Mouse (Mus musculus): ENCODE data around the gene Srms. TPM values are rescaled to one million over a fixed set of nuclear protein-coding genes. Genes with fewer than 3 reads are reported as not detected.

The Srms gene
- polyA plus RNA-seq (2014; fragmentation: Illumina TruSeq; extraction: RNeasy Lipid Tissue Mini Kit (QIAGEN cat#74804); ENCODE audit: insufficient read depth, low read depth, low replicate concordance): 2.4 TPM

DNA sequence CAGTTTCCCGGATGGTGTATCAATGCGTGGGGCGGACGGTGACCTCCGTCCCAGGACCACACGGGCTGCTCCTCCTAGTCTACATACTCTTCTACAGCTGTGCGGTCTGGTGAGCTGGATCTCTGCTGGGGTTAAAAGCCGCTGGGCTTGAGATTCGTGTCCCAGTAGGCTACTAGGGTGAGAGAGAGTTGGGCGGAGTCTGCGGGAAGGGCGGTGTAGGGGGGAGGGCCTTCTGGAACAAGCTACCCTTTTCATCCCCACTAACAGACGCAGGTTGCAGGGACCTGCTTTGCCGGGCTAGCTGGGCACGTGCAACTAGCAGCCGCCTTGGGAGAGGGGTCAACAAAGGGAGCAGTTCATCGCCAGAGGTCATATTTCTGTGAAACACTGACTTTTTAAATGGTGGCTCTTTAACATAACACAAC is at the start of gene Srms:
Srms (minus strand) TSS at position 165 of the 425 bp plus-strand sequence.

DNA sequence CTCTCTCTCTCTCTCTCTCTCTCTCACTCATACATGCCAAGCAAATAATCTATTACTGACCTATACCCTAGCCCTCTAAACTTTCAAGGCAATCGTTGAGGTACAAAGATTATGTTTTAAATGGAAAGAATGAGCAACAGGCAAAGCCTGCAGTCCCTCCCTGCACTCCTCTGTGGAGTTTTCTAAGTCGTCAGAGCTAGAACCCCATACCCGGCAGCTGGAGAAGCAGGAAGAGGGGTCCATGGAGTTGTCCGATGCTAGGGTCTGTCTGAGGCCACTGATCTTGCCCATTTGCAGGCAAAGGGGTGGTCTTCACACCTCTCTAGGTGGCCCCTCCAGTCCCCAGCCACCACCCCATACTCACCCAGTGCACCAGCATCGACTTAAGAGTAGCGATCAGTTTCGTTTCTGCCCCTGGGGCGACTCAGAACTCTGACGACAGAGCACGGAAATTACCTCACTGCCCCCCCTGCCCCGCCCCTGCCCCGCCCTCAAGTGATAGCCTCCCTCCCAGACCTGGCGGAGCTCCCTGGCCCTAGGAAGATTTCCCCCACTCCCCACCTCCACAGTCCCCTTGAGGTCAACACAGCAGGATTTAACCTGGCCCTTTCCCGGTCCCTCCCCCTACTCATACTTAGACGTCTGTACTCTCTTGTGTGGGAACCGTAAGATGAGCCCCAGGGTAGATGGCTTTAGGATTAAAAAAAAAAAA is 28.8 kb upstream of the Srms start, which contains the start of gene Helz2:
Helz2 (minus strand) TSS at position 426 of the 712 bp plus-strand sequence.

DNA sequence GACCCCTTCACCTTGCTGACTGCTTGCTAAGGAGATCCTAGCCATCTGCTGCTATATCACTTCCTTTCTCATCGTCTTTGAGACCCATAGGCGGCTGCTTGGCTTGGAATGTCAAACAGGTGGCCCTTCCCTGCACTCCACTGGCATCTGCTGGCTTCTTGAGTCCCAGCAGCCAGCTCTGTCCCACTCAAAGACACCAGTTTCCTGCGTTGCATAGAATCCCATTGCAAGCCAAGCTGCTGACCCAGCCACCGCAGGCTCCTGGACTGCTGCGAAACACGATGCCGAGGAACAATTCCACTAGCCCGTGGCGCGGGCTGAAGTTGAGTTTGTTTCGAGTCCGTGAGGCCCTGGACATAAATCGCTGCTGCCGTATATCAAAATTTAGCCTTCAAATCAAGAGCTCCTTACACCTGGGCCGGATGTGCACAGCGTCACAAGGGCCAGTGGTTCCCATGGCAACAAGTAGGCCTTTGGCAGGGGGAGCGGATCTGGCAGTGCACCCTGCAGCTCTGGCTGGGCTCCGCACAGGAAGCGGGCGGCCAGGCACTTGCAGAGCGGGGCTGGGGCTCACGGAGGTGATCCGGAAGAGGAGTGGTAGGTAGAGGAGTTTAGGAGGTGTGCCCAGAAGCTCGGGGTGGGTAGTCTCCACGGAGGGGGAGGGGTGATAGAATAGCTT is 6.7 kb upstream of the Srms start, which contains the start of gene Fndc11:
Fndc11 (plus strand) TSS at position 476 of the 679 bp plus-strand sequence.

DNA sequence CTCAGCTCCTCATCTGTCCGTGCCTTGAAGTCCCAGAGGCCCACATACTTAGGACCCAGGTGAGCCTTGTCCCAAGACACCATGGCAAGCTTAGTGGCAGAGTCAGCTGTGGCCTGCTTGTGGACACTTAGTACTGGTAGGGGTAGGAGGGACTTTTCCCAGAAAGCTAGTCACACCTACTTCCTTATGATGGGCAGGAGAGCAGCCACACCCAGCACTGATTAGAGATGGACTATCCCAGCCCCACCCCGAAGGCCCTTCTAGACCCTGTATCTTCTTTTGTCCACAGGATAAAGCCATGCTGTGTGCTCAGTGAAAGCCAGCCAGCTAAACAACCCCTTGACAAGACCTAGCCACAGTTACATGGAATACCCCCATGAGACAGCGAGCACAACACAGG is 10.6 kb downstream of the Srms start, which contains the start of gene Ptk6:
Ptk6 (minus strand) TSS at position 368 of the 400 bp plus-strand sequence.

DNA sequence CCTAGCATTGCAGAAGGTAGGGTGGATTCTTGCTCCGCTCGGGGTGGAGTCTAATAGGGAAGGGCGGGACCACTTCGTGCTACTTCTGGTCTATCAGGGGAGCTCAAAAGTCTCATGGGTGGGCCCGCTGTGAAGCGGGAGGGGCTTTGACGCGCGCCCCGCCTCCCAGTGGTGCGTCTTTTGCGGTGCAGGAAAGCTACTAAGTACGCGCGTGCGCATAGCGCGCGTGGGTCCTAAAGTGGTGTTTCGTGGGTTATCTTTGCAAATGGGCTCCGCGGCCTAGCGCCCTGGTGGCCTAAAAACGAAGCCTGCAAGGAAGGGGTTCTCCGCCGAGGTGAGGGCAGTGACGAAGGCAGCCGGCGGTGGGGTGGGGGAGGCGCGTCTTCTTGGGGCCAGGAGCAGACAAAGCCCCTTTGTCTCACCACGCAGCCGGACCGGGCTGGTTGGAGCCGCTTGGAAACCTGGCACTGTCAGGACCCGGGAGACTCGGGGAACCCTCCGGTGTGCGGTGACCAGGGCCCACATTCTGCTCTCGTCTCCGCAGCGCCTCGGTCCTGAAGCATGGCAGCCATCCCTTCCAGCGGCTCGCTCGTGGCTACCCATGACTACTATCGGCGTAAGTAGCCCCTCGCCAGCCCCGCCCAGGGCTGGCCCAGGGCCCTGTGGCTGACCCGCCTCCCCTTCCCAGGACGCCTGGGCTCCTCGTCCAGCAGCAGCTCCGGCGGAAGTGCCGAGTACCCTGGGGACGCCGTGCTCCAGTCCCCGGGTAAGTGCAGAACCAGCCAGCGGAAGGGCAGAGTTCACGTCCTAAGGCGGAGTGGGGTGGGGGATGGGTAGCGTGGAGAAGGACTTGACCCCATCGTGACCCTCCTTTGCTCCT is 25.6 kb downstream of the Srms start, which contains the start of gene Ppdpf:
Ppdpf (plus strand) TSS at position 127 of the 880 bp plus-strand sequence.

DNA sequence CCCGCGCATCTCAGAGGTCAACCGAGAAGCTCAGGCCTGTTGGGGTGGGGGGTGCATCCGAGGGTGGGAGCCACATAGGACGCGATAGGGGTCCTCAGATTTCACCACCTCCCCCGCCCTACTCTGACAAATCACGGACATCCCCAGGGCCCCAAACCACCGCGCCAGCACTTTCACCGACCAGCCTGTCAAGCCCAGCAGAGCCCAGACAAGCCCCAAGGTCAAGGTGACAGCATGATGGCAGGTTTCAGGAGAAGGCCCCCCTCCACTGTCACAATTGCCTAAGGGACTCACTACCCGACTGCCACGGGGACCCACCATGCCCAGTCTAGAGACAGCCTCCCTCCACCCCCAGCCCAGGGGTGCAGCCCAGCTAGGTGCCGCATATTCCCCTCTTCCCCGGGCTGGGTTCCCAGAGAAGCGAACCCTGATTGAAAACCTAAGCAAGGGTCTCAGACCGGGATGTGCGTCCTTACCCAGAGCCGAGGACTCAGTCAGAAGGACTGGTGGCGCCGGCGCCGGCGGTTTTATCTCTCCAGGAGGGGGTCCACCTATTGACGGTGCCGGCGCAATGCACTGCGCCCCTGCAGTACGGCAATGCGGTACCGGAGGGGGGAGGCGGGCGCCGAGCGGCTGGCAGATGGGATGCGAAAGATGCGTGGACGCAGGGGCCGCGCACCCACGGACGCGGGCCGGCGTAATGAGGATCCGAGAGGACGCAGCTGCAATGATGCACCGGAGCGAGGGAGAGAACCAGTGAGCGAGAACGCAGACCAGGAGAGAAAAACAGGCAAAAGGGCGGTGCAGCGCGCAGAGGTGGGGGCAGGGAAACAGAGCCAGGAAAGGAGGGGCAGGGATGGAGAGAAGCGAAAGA is 56.5 kb downstream of the Srms start, which contains the start of gene Eef1a2:
Eef1a2 (minus strand) TSS at position 767 of the 874 bp plus-strand sequence.

Other genes starting within 250 kb of the Srms start
- 21.3 TPM for gene Arfgap1, start 246.0 kb downstream of the Srms start, polyA plus RNA-seq (2014; fragmentation: Illumina TruSeq; extraction: RNeasy Lipid Tissue Mini Kit (QIAGEN cat#74804); ENCODE audit: insufficient read depth, low read depth, low replicate concordance)
- gene Col20a1, start 226.7 kb downstream of the Srms start, polyA plus RNA-seq (2014; fragmentation: Illumina TruSeq; extraction: RNeasy Lipid Tissue Mini Kit (QIAGEN cat#74804); ENCODE audit: insufficient read depth, low read depth, low replicate concordance): 1.0 TPM
- gene Chrna4, start 169.6 kb downstream of the Srms start, polyA plus RNA-seq (2014; fragmentation: Illumina TruSeq; extraction: RNeasy Lipid Tissue Mini Kit (QIAGEN cat#74804); ENCODE audit: insufficient read depth, low read depth, low replicate concordance): not detected
- not detected for gene Kcnq2, start 77.9 kb downstream of the Srms start, polyA plus RNA-seq (2014; fragmentation: Illumina TruSeq; extraction: RNeasy Lipid Tissue Mini Kit (QIAGEN cat#74804); ENCODE audit: insufficient read depth, low read depth, low replicate concordance)
- 7.4 TPM for gene Eef1a2, start 56.2 kb downstream of the Srms start, polyA plus RNA-seq (2014; fragmentation: Illumina TruSeq; extraction: RNeasy Lipid Tissue Mini Kit (QIAGEN cat#74804); ENCODE audit: insufficient read depth, low read depth, low replicate concordance)
- 150 TPM for gene Ppdpf, start 25.9 kb downstream of the Srms start, polyA plus RNA-seq (2014; fragmentation: Illumina TruSeq; extraction: RNeasy Lipid Tissue Mini Kit (QIAGEN cat#74804); ENCODE audit: insufficient read depth, low read depth, low replicate concordance)
- 0.21 TPM for gene Ptk6, start 10.4 kb downstream of the Srms start, polyA plus RNA-seq (2014; fragmentation: Illumina TruSeq; extraction: RNeasy Lipid Tissue Mini Kit (QIAGEN cat#74804); ENCODE audit: insufficient read depth, low read depth, low replicate concordance)
- gene Fndc11, start 6.8 kb upstream of the Srms start, polyA plus RNA-seq (2014; fragmentation: Illumina TruSeq; extraction: RNeasy Lipid Tissue Mini Kit (QIAGEN cat#74804); ENCODE audit: insufficient read depth, low read depth, low replicate concordance): 0.86 TPM
- 9.0 TPM for gene Helz2, start 28.8 kb upstream of the Srms start, polyA plus RNA-seq (2014; fragmentation: Illumina TruSeq; extraction: RNeasy Lipid Tissue Mini Kit (QIAGEN cat#74804); ENCODE audit: insufficient read depth, low read depth, low replicate concordance)
- gene Gmeb2, start 74.8 kb upstream of the Srms start, polyA plus RNA-seq (2014; fragmentation: Illumina TruSeq; extraction: RNeasy Lipid Tissue Mini Kit (QIAGEN cat#74804); ENCODE audit: insufficient read depth, low read depth, low replicate concordance): 7.6 TPM
- gene Stmn3, start 101.3 kb upstream of the Srms start, polyA plus RNA-seq (2014; fragmentation: Illumina TruSeq; extraction: RNeasy Lipid Tissue Mini Kit (QIAGEN cat#74804); ENCODE audit: insufficient read depth, low read depth, low replicate concordance): 0.21 TPM
- gene Rtel1, start 106.6 kb upstream of the Srms start, polyA plus RNA-seq (2014; fragmentation: Illumina TruSeq; extraction: RNeasy Lipid Tissue Mini Kit (QIAGEN cat#74804); ENCODE audit: insufficient read depth, low read depth, low replicate concordance): 9.1 TPM
- gene Zgpat, start 151.7 kb upstream of the Srms start, polyA plus RNA-seq (2014; fragmentation: Illumina TruSeq; extraction: RNeasy Lipid Tissue Mini Kit (QIAGEN cat#74804); ENCODE audit: insufficient read depth, low read depth, low replicate concordance): 16.6 TPM
- 50.5 TPM for gene Arfrp1, start 152.2 kb upstream of the Srms start, polyA plus RNA-seq (2014; fragmentation: Illumina TruSeq; extraction: RNeasy Lipid Tissue Mini Kit (QIAGEN cat#74804); ENCODE audit: insufficient read depth, low read depth, low replicate concordance)
- gene Lime1, start 166.9 kb upstream of the Srms start, polyA plus RNA-seq (2014; fragmentation: Illumina TruSeq; extraction: RNeasy Lipid Tissue Mini Kit (QIAGEN cat#74804); ENCODE audit: insufficient read depth, low read depth, low replicate concordance): 18.4 TPM
- gene Zbtb46, start 246.2 kb upstream of the Srms start, polyA plus RNA-seq (2014; fragmentation: Illumina TruSeq; extraction: RNeasy Lipid Tissue Mini Kit (QIAGEN cat#74804); ENCODE audit: insufficient read depth, low read depth, low replicate concordance): 7.0 TPM